Mouse (Mus musculus): ENCODE data around the gene Calm3. TPM values are rescaled to one million over a fixed set of nuclear protein-coding genes. Genes with fewer than 3 reads are reported as not detected.

Calm3 gene
- total RNA-seq, 2 experiments from 2014 or later: 1,235 to 1,345 TPM

DNA sequence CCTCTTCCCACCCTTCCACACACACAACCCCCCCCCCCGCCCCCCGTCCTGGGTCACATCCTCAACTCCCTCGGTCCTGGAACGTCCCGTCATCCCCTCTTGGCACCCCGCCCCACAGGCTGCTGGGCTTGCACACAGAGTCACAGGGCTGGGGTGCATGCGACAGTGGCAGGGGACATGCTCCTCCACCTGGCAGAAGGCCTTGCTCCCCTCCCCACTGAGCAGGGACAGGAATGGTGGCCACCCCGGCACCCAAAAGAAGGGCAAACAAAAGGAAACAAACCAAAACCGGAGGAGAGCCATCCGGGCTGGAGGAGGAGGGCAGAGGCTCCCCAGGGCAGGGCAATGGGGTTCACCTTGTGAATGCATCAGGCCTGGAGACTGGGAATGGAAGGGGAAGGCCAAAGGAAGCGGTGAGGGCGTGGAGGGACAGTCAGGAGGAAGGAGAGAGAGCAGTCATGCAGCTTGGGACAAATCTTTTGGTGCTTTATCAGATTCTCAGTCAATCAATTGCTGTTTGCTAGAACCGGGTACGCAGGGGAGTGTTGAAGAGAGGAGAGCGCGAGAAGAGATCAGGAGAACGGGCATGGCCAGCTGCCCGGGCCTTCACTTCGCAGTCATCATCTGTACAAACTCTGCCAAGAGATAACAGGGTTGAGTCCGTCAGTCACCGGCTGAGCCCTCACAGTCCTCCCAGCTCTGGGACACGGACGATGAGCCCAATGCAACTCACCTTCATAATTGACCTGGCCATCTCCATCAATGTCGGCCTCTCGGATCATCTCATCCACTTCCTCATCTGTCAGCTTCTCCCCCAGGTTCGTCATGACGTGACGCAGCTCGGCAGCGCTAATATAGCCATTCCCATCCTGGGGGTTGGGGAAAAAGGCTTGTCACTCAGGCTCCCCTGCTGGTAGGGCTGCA lies 7.3 kb downstream of the Calm3 start:
- DNase-seq: peak; percentile 29
- intact Hi-C loops (cut with DNase I): no loop called here

DNA sequence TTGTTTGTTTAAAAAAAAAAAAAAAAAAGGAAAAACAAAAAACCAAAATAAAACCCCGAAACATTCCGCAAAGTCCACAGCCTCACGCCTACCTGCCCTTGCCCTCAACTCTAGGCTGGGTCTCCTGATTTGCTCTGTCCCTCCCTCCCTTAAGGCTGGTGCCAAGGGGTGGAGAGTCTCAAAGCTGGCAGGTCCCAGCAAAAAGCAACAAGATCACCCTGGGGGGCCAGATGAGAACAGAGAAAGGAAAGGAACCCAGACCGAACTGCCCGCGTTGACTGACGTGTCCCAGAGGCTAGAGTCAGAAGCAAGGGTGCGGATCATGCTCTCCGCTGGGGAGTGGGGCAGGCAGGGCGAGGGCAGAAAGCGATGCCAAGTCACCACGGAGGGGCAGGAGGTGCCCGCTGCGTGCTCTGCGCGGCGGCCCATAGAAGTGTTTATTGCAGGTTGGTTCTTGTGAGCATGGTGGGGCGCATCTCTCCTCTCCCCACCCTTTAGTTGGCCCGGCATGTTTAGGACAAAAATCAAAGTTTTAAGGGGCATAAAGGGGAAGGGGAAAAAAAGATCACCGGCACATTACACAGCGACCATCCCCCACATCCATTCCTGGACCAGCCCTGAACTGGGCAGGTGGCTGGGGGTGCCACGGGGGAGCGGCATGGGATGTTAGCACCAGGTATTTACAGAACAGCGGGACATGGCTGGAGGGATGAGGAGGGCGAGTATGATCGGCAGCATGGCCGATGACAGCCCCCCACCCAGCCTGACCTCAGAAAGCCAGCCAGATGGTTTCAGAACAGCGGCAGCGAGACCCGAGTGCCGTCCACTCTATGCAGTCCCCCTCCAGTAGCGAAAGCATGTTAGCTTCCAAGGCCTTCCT lies 8.2 kb downstream of the Calm3 start:
- intact Hi-C loops (cut with DNase I): no loop called here
- DNase-seq: no peak

- no peak for DNase-seq
- intact Hi-C loops (cut with DNase I): no loop called here
Measured at GRCm38 (mm10) chr7:16914453-16915343, 9.2 kb downstream of the Calm3 start.

DNA sequence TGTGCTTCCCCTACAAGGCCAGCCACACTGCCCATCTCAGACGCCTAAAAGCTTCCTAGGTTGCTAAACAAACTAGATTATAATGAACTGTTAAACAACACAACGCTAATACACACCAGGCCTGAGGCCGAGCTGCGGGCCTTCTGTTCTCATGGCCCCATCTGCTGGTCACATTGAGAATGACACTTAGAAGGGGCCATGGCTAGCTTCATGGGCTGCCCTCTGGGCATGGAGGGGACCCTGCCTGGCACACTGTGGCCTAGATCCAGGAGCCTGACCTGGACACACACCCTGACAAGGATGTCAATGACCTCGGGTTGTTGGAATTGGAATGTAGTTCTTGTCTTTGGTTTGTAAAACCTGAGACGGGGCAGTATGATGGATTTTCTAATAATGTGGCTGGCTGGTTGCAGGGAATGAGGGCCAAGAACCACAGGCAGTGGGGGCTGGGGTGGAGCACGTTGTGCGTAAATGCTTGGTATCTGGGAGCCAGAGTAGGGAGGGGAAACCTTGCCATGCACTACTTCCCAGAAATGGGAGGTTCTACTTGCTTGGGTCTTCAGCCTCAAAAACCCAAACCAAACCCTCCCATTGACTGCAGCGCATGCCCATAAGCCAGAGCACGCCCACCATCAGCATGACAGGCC lies 10.0 kb downstream of the Calm3 start:
- DNase-seq: peak; percentile 74
- intact Hi-C loops (cut with DNase I): no loop called here

GRCm38 (mm10) chr7:16912360-16912759 lies 11.6 kb downstream of the Calm3 start:
- DNase-seq: no peak
- intact Hi-C loops (cut with DNase I): no loop called here

DNA sequence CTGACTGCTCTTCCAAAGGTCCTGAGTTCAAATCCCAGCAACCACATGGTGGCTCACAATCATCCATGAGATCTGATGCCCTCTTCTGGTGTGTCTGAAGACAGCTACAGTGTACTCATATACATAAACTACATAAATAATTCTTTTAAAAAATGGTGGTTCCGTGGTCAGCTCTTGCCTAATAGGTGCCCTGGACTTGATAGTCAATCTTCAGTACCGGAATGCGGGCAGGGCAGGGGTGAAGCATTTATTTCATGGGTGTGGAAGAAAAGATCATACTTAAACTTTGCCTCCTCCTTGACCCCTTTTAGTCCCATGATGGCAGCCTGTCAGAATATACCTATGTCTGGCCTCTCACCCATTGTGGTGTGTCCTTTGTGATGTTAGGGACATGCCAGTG lies 12.0 kb downstream of the Calm3 start:
- DNase-seq: no peak
- intact Hi-C loops (cut with DNase I): no loop called here

GRCm38 (mm10) chr7:16909909-16910308 lies 14.0 kb downstream of the Calm3 start:
- DNase-seq: no peak
- intact Hi-C loops (cut with DNase I): no loop called here

GRCm38 (mm10) chr7:16908859-16909258 lies 15.1 kb downstream of the Calm3 start:
- DNase-seq: no peak
- intact Hi-C loops (cut with DNase I): no loop called here

DNA sequence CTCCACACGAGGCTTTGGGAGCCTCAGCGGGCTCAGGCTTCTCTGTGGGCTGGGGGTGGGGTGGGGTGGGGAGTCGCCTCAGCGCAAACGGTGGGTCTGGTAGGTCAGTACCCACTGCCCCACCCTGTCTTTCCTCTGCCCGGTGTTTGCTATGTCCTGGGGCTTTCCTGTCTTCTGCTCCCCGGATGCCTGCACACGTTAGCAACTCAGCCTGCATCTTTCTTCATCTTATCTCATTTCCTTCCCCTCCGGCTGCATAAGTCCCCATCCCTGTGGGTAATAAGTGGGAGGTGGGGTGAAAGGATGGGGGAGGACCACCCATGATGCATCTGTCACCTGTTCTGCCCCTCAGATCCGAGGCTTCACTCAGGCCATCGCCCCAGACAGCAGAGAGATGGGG lies 15.5 kb downstream of the Calm3 start:
- DNase-seq: no peak
- intact Hi-C loops (cut with DNase I): no loop called here

GRCm38 (mm10) chr7:16907842-16908241 lies 16.1 kb downstream of the Calm3 start:
- intact Hi-C loops (cut with DNase I): no loop called here
- DNase-seq: no peak

DNA sequence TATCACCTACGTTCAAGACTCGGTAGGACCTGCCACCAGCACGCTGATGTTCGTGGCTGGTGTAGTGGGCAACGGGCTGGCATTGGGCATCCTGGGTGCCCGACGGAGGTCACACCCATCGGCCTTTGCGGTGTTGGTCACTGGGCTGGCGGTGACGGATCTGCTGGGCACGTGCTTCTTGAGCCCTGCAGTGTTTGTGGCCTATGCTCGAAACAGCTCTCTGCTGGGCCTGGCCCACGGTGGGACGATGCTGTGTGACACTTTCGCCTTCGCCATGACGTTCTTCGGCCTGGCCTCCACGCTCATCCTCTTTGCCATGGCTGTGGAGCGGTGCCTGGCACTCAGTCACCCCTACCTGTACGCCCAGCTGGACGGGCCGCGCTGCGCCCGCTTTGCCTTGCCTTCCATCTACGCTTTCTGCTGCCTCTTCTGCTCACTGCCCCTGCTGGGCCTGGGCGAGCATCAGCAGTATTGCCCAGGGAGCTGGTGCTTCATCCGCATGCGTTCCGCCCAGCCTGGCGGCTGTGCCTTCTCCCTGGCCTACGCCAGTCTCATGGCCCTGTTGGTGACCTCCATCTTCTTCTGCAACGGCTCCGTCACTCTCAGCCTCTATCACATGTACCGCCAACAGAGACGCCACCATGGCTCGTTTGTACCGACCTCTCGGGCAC lies 16.9 kb downstream of the Calm3 start:
- intact Hi-C loops (cut with DNase I): no loop called here
- DNase-seq: no peak

DNA sequence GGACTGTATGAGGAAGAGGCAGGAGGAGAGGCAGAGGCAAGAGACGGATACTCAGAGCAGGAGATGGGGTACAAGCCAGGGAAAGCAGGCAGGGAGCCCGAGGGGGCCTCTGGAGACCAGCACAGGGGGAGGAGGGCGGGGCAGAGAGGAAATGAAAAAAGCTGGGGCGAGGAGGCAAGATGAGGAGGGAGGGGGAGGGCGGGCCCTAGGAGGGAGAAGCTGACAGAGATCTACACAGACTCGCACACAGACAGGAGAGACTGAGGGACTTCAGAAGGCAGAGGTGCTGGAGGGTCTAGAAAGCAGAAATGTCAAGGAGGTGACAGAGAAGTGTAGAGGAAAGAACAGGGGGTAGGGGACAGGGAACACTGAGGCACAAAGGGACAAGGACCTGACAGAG lies 17.6 kb downstream of the Calm3 start, which contains the start of gene Ptgir:
TSS of gene Ptgir (plus strand) at position 210 of the 400 bp plus-strand sequence.
- DNase-seq: no peak
- intact Hi-C loops (cut with DNase I): no loop called here

DNA sequence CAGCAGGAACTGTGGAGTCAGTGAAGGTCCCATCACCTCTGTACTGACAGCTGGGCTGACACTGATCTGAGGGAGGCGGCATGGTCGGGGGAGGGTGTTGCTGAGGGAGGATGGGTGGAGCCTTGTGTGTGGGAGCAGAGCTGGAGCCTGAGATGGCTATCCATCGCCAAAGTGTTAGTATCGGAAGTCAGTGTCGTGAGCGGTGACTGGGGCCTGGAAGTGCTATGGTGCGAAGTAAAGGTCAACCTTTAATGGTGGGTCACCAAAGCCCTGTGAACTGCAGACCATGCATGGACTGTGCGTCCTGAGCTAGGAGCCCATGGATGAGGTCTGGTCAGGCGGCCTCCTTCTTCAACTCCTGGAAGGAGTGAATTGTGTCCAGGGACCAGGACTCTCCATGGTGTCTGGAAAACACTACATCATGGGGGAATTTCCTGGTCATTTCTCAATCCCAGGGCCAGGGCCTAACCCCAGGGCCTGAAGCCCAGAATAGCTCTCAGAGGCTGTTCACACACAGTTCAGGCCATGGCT lies 18.4 kb downstream of the Calm3 start:
- DNase-seq: no peak
- intact Hi-C loops (cut with DNase I): no loop called here

DNA sequence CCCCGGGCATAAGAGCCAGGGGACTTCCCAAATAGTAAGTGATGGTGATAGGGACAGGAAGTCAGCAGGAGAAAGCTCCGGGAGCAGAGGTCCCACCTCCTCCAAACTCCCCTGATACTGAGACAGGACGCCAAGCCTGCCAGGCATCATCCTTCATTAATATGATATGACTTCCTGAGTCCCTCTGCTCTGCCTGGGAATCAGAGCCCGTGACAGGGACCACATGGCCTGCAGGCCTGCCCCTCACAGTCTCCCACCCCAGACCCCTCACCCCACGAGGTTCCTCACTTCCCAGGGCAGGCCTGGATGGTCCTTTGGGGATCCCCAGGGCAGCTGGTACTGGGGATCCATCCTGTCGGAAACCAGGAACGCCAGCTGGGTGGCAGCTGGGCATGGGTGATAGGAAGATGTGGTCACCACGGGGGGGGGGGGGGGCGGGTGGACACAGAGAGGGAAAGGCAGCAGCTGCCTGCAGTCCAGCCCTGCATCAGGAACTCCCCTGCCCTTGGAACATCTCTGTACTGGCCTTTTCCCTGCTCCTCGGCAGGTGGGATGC lies 19.7 kb downstream of the Calm3 start:
- intact Hi-C loops (cut with DNase I): no loop called here
- no peak for DNase-seq

DNA sequence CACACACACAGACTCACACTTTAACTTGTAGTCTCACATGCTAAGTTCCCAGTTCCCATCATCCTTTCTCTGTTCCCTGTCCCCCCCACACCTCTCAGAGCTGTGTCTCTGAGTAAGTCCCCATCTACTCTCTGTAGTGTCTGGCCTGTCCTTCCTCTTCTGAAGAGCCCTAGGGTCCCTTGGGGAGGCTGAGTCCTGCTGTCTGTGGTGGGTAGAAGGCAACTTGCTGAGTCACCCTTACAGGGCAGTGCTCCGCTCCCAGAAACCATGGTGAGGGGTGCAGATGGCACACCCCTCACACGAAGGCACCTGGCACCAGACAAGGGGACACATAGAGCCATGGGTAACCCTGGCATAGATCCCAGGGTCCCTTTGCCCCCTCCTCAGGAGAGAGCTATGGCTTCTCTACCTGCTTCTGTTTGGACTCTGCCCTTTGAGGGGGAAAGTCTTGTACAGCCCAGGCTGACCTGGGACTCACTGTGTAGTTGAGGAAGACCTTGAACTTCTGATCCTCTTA lies 20.4 kb downstream of the Calm3 start:
- intact Hi-C loops (cut with DNase I): no loop called here
- no peak for DNase-seq

GRCm38 (mm10) chr7:16900526-16900925 lies 23.4 kb downstream of the Calm3 start:
- no peak for DNase-seq
- intact Hi-C loops (cut with DNase I): no loop called here

DNA sequence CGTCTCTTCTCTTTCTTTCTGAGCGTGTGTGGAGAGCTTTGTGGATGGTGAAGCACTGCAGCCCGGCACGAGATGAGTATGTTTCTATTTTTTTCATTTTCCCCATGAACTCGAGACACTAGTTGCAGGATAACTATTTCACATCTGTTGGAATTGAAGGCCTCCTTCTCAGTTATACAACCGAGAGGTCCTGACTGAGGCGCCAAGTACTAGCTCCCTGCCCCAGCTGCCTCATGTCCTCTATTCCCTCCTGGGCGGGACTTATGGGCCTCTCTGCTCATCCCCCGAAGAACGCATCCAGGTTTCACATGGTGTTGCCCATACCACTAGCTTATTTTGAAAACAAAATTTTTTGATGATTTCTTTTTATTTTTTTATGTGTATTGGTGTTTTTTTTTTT lies 28.4 kb downstream of the Calm3 start:
- no peak for DNase-seq

DNA sequence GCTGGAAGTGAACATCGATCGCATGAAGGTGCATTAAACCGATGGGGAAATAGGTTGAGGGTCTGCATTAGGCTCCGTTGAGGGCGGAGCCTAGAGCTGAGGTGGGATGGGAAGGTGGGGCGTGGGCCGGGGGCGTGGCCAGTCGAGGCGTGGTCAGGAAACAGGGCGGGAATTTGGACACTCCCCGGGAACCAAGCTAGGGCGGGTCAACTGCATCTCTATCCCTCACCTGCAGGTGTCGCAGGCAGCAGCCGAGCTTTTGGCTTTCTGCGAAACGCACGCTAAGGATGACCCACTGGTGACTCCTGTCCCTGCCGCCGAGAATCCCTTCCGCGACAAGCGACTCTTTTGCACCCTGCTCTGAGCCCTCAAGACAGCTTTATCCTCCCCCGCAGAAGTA lies 28.9 kb downstream of the Calm3 start:
- DNase-seq: peak; percentile 79

More for the DNA sequence above, 28.4 kb downstream of the Calm3 start:
- intact Hi-C loops (cut with DNase I): loop anchor here (10.0 kb wide), 1 partner anchor 151 kb away; no protein-coding TSS in a partner anchor

More for the DNA sequence above, 28.9 kb downstream of the Calm3 start:
- intact Hi-C loops (cut with DNase I): loop anchor here (10.0 kb wide), 1 partner anchor 150 kb away; no protein-coding TSS in a partner anchor

Data from left cerebral cortex, postnatal 4 days (tissue).